Mouse (Mus musculus): ENCODE results near the gene Nus1. TPM values are rescaled to one million over a fixed set of nuclear protein-coding genes. Genes with fewer than 3 reads are reported as not detected.

Nus1 gene
- polyA plus RNA-seq, 1 experiment from 2014 or later, result 16.9 TPM

DNA sequence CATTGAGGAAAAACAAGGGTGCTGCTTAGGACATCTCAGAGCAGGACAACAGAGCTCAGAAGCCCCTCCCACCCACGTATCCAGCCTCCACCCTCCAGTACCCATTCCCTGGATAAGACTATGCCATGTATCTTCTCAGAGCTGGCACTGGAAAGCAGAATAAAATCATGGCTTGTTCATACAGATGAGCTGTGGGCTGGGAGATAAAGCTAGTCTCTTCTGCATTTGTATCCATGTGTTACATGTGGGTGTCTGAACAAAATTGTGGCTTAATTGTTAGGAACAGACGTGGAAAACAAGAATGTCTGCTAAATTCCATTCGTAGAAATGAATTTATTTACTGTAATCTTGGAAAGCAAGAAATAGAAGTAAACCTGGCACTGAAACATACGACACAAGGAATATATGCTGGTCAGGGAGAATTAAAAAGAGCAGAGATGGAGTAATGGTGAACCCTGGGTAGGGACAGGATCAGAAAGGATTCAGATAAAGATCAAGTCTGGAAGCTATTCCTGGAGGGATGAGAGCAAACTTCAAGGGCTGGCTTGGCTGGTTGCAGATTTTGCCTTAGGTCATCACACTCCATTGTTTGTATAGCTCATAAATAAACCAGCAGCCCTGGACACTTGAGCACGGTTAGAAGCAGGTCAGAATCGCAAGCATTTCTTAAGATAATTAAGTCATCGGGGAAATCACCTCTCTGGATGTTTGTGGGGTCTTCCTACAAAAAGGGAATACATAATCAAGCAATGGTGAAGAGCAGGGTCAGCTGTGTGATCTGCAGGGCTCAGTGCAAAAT, 46.8 kb downstream of the Nus1 start:
- H3K9me3 ChIP-seq (ENCODE audit: control insufficient read depth, low read length), result no peaks in the 10 kb centered on the region
- no peak for DNase-seq (ENCODE audit: low spot score)
- no peak overlapping the region for H3K4me3 ChIP-seq (ENCODE audit: low read depth, low read length)
- no peak overlapping the region for H3K27ac ChIP-seq (ENCODE audit: low read depth, low read length)
- no peak for ATAC-seq (replicated peaks; ENCODE audit: low FRiP score)
- no peak overlapping the region for H3K9ac ChIP-seq (ENCODE audit: low read length)
- H3K27me3 ChIP-seq (ENCODE audit: control insufficient read depth, insufficient read depth, low read length), result no peaks in the 10 kb centered on the region
- 73% methylated on average over 7 of the region's 7 CpGs for WGBS
- H3K4me1 ChIP-seq (replicated peaks; ENCODE audit: control insufficient read depth, insufficient read depth, low read length), result no peaks in the 10 kb centered on the region
- no peaks in the 10 kb centered on the region for H3K36me3 ChIP-seq (ENCODE audit: control insufficient read depth, insufficient read depth, low read length)
- no peak overlapping the region for H3K4me2 ChIP-seq (ENCODE audit: low read depth, low read length, severe bottlenecking)

GRCm38 (mm10) chr10:52471520-52471919, 54.2 kb downstream of the Nus1 start:
- no peaks in the 10 kb centered on the region for H3K36me3 ChIP-seq (ENCODE audit: control insufficient read depth, insufficient read depth, low read length)
- ATAC-seq (replicated peaks; ENCODE audit: low FRiP score) (no peak), DNase-seq (ENCODE audit: low spot score) (no peak)
- no peaks in the 10 kb centered on the region for H3K4me1 ChIP-seq (replicated peaks; ENCODE audit: control insufficient read depth, insufficient read depth, low read length)
- H3K9me3 ChIP-seq (ENCODE audit: control insufficient read depth, low read length), result no peaks in the 10 kb centered on the region
- H3K4me3 ChIP-seq (ENCODE audit: low read depth, low read length), result no peak overlapping the region
- H3K4me2 ChIP-seq (ENCODE audit: low read depth, low read length, severe bottlenecking), result no peak overlapping the region
- no peak overlapping the region for H3K9ac ChIP-seq (ENCODE audit: low read length)
- H3K27ac ChIP-seq (ENCODE audit: low read depth, low read length), result no peak overlapping the region
- no peaks in the 10 kb centered on the region for H3K27me3 ChIP-seq (ENCODE audit: control insufficient read depth, insufficient read depth, low read length)
- WGBS, result 84% methylated on average over 4 of the region's 4 CpGs

Other genes with a start within 250 kb of the Nus1 start
- gene Ros1, start 222.3 kb upstream of the Nus1 start, polyA plus RNA-seq (2014; fragmentation: Nextera tagmentation; extraction: Ambion mirVana), result not detected in 2 replicates
- 22.0 and 23.9 TPM in 2 replicates for gene Dcbld1, start 183.9 kb upstream of the Nus1 start, polyA plus RNA-seq (2014; fragmentation: Nextera tagmentation; extraction: Ambion mirVana)
- gene Gm26741, start 58.8 kb upstream of the Nus1 start, polyA plus RNA-seq (2014; fragmentation: Nextera tagmentation; extraction: Ambion mirVana), result not detected in 2 replicates
- 15.2 and 16.2 TPM in 2 replicates for gene Gopc, start 35.4 kb upstream of the Nus1 start, polyA plus RNA-seq (2014; fragmentation: Nextera tagmentation; extraction: Ambion mirVana)
- not detected in 2 replicates for gene Nepn, start 28.6 kb upstream of the Nus1 start, polyA plus RNA-seq (2014; fragmentation: Nextera tagmentation; extraction: Ambion mirVana)

All from forebrain, embryonic 11.5 days (tissue).